Mouse (Mus musculus): ENCODE data around the gene Ptrhd1.

Ptrhd1 gene

GRCm38 (mm10) chr12:4245742-4246141 lies 11.9 kb downstream of the Ptrhd1 start:
- no peak for DNase-seq (ENCODE audit: low spot score)

- no peak for DNase-seq (ENCODE audit: low spot score)
These were observed 16.0 kb downstream of the Ptrhd1 start for GRCm38 (mm10) chr12:4249786-4250185.

GRCm38 (mm10) chr12:4252742-4253655 lies 19.2 kb downstream of the Ptrhd1 start:
- DNase-seq (ENCODE audit: low spot score) = no peak

GRCm38 (mm10) chr12:4267765-4268164 lies 33.9 kb downstream of the Ptrhd1 start:
- DNase-seq (ENCODE audit: low spot score) = no peak

- DNase-seq (ENCODE audit: low spot score) = no peak
These were observed 37.3 kb downstream of the Ptrhd1 start for GRCm38 (mm10) chr12:4271078-4271477.

GRCm38 (mm10) chr12:4278978-4279755 lies 45.3 kb downstream of the Ptrhd1 start:
- DNase-seq (ENCODE audit: low spot score) = no peak

GRCm38 (mm10) chr12:4279878-4280277 lies 46.1 kb downstream of the Ptrhd1 start:
- no peak for DNase-seq (ENCODE audit: low spot score)

GRCm38 (mm10) chr12:4285186-4285585 lies 51.4 kb downstream of the Ptrhd1 start:
- no peak for DNase-seq (ENCODE audit: low spot score)
